Mouse (Mus musculus): ENCODE results near the gene Cyp2j13.
"Not testable (repeated sequence)": the region's sequence is repeated elsewhere in the genome, so short reads cannot be mapped to it uniquely, and the experiment has no call there.

The Cyp2j13 gene

DNA sequence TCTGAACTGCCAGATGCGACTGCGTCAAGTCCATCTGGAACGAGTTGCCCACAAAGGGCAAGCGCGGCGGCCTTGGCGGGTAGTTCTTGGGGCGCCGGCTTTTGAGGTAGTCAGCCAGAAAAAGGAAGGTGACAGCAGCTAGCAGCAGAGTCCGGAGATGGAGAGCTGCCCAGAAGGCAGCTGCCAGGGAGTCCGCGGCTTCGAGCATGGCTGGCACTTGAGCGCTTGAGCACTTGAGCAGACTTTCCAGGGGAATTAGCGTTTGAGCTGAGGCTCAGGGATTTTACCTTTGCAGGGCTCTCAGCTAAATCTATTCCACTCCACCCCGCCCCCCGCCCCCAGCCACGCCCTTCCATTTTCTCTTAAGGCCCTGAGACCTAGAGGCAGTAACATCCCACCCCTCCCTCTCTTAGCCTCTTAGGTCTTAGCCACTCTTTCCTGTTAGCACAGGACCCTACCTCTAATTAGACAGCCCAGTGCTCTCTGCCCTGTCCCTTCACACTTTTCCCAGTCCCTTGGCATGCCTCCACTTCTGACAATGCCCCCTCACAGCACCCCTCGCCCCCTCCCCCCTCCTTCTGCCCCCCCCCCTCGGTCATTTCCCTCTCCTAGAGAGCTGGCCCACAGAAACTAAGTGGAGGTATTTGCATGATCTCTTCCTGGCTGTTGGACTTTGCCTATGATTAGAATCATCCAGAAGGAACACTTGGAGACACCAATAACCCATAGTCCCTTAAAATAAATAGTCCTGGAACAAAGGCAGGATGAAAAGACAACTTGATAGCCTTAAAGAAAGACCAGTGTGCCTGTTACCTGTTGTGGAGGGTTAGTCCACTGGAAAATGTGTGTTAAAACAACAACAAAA, at the start of gene Cyp2j13:
Cyp2j13 (minus strand) TSS at position 286 of the 865 bp plus-strand sequence.
- peak; percentile 27 for DNase-seq (ENCODE audit: low spot score)

DNA sequence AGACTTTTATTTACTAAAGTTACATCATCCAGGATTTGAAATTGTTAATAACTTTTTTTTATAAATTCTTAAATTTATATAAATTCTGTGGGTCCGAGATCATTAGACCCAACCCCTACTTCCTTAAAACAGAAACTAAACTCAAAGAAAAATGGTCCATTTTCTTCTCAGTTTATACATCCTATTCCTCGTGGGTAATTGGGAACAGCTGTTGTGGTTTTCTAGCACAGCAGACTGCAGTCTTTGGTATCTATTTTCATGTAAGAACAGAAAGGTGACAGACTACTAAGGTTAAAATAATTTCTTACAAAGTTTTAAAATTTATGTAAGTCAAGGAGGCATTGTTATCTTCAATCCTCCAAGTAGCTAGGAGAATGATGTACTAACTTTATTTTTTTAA, 19.5 kb upstream of the Cyp2j13 start:
- DNase-seq (ENCODE audit: low spot score) = peak; percentile 23

DNA sequence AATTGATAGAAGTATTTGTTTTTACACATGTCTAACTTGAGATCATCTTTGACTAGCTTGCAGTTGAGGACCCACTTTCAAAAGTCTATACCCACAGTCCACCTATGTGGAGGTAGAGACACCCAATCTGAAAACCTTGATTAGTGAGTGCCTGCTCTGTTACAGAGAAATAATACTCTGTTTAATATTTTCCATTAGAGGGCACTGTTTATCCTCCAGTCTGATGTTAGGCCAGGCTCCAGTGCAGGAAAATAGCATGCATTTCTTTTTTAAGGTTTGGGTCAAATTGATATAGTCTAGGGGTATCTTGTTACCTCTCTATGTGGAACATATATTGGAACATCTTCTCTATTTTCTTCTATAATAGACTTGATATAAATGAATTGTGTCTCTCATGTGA, 14.5 kb upstream of the Cyp2j13 start:
- no peak for DNase-seq (ENCODE audit: low spot score)

DNA sequence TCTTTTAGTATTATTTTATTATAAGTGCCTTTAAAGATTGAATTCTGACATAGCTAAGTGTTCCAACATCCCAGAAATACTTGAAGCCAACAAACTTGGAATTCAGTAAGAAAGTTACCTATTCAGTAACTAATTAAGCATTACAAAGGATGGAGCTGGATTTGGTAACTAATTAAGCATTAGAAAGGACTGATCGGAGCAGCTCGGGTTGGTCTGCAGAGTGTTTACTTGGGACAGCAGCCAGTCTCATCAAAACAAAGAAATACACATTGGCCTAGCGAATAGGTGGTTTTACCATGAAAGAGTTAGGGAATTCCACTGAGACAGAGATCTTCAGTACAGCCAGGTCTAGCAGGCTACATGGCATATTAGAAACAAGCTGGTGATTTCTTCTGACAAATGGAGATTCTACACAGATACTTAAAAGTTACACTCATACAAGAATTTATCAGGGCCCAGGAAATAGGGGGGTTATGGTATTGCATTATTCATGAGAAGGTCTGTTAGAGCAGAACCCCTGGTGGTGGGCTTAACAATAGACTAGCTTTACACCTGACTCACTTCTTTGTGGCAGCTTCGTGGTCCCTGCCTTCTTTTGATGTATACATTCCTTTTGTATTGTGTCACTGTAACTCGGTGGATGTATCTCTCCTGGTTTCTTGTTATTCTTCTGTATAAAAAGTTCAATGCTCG, 12.2 kb upstream of the Cyp2j13 start:
- DNase-seq (ENCODE audit: low spot score) = not testable (repeated sequence)

DNA sequence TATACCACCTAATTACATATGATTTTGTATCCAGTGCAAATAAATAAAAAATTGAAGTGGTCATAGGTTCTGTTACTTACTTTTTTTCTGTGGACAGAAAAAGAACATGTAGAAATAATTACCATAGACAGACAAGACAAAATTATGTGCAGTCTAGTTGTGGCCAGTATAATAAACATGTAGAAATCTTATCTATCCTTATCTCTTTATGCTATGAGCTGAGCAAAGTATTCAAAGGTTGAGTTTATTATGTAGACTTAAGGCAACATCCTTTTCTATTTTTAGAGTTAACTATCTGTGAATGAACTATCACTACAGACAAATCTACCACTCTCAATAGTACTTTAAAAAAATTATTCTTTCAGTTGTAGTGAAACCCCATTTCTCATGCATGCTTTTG, 962 bp upstream of the Cyp2j13 start:
- no peak for DNase-seq (ENCODE audit: low spot score)

DNA sequence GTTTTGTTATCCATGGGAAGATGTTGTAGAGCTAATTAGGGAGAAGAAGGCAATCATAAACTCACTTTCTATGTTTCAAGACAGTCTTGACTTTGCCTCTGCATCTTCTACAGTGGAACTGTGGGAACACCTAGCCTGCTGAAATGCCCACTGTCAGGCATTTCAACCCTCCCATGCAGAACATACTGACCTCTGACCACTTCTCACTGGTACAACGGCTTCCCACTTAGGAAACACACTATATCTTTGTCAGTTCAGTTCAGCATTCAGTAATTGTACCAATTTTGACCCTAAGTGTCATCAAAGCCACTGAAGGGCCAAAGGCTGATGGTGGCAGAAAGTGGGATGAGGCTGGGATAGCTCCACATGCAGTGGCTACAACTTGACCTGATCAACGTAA, 15.3 kb downstream of the Cyp2j13 start:
- DNase-seq (ENCODE audit: low spot score) = no peak

DNA sequence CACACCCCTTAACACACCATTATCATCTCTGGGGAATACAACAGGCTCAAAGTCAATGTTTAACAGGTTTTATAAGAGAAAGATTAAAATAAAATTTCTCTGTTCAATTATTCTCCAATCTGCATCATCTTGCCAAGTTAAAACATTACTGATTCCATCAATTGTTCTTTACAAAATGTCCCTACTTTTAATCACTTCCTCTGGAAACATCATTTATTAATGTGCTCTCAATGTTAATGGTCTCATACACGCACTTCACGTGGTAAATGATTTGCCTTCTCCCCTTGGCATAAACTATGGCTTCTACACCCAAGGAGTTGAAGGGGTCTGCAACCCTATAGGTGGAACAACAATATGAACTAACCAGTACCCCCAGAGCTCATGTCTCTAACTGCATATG, 17.2 kb downstream of the Cyp2j13 start:
- DNase-seq (ENCODE audit: low spot score) = no peak

DNA sequence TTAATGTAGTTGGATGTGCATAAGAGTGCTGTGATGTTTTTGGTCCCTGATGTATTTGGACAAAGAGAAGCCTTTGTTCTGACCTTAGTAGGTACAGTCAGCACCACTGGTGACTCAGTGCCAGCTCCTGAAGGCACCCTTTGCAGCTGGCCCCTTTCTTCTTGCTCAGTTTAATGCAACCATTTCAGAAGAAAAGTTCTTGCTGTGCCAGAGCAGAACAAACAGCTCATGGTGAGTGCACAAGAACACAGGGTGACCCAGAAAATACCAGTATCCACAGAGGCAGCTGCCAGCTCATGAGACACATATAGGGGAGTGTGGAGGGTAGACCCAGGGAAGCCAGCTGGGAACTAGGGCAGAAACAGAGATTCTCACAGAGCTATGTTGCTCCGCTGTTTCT, 48.9 kb downstream of the Cyp2j13 start:
- no peak for DNase-seq (ENCODE audit: low spot score)

DNA sequence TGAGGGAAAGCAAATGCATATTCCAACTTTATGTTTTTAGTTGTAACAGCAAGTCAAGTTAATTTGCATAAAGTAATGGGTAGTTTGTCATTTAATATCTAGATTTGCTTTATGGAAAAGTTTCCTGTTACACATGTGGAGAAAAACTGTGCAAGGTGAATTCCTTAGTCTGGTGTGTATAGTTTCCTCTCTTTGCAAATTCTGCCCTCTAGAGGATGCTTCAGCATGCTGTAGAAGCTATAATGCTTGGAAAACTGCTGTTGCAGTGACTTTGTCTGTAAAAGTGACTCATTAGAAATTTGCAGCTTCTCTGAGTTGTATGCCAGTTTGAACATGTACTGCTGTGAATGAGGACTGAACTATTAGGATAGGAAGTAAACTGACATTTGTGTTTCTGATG, 54.5 kb downstream of the Cyp2j13 start:
- DNase-seq (ENCODE audit: low spot score) = peak; percentile 44

DNA sequence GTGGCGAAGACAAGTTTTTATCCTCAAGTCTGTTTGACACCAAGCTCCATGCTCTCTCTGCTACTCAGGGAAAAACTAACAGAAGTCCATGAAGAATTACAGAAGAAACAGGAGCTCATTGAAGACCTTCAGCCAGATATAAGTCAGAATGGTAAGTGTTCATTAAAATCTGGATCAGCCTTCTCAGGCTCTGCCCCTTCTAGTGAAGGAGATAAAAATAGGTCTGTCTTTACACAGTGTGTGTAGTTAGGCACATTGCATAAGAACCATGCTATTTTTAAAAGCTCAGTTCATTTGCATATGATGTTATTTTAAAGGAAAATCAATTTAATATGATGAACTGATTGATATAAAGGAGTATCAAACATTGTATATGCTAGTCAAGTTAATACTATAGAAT, 60.5 kb downstream of the Cyp2j13 start:
- no peak for DNase-seq (ENCODE audit: low spot score)

DNA sequence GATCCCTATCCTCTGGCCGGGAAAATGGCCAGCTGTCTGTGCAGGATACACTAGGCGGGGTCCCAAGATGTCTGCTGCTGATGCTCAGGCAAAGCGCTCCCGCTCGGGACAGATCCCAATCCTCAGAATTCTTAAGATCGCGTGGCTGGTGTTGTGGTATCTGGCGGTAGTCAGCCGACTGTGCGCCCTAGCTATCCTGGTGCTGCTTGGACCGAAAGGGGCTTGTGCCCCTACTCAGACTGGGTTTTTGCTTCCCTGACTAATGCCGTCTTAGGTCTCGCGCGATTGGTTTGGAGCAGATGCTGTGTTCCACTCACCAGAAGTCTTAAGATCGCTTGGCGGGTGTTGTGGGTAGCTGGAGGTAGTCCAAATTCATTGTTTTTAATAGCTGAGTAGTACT, 95.1 kb downstream of the Cyp2j13 start:
- DNase-seq (ENCODE audit: low spot score) = not testable (repeated sequence)
